Mouse (Mus musculus): ENCODE measurements around the gene Pif1. TPM values are rescaled to one million over a fixed set of nuclear protein-coding genes. Genes with fewer than 3 reads are reported as not detected.
A peak's percentile ranks its signal among the peaks of the same experiment; 100 is the strongest.

Pif1 gene
- polyA plus RNA-seq, 1 experiment from 2014 or later = 11.8 TPM

GRCm38 (mm10) chr9:65562081-65562506 lies 24.9 kb upstream of the Pif1 start:
- peak overlapping the region; percentile 42 for H3K9ac ChIP-seq
- no peak overlapping the region for H3K4me2 ChIP-seq
- peaks cover 84% of the 10 kb centered on the region for H3K36me3 ChIP-seq
- no peaks in the 10 kb centered on the region for H3K27me3 ChIP-seq (replicated peaks)
- ATAC-seq (ENCODE audit: extremely low read depth, insufficient number of reproducible peaks, low FRiP score, low TSS enrichment) = no peak
- WGBS = 31% methylated on average over 4 of the region's 4 CpGs
- no peaks in the 10 kb centered on the region for H3K9me3 ChIP-seq
- H3K4me3 ChIP-seq = no peak overlapping the region
- H3K4me1 ChIP-seq = peaks cover 28% of the 10 kb centered on the region
- H3K27ac ChIP-seq (replicated peaks) = peak overlapping the region; percentile 44

GRCm38 (mm10) chr9:65563073-65563472 lies 23.9 kb upstream of the Pif1 start:
- Histone ChIP-seq H3K4me1 (peaks cover 28% of the 10 kb centered on the region), H3K9me3 (no peaks in the 10 kb centered on the region), H3K27ac (replicated peaks) (no peak overlapping the region), H3K36me3 (peaks cover 84% of the 10 kb centered on the region), H3K4me2 (no peak overlapping the region), H3K27me3 (replicated peaks) (no peaks in the 10 kb centered on the region), H3K4me3 (no peak overlapping the region), H3K9ac (no peak overlapping the region)
- 87% methylated on average over 5 of the region's 5 CpGs for WGBS
- no peak for ATAC-seq (ENCODE audit: extremely low read depth, insufficient number of reproducible peaks, low FRiP score, low TSS enrichment)

GRCm38 (mm10) chr9:65564698-65565097 lies 22.3 kb upstream of the Pif1 start:
- Histone ChIP-seq H3K27ac (replicated peaks) (no peak overlapping the region), H3K9ac (no peak overlapping the region), H3K27me3 (replicated peaks) (no peaks in the 10 kb centered on the region), H3K4me3 (no peak overlapping the region), H3K4me2 (no peak overlapping the region), H3K9me3 (no peaks in the 10 kb centered on the region), H3K4me1 (peaks cover 33% of the 10 kb centered on the region), H3K36me3 (peaks cover 79% of the 10 kb centered on the region)
- 84% methylated on average over 2 of the region's 2 CpGs for WGBS
- no peak for ATAC-seq (ENCODE audit: extremely low read depth, insufficient number of reproducible peaks, low FRiP score, low TSS enrichment)

- no peak for ATAC-seq (ENCODE audit: extremely low read depth, insufficient number of reproducible peaks, low FRiP score, low TSS enrichment)
- H3K4me2 ChIP-seq = no peak overlapping the region
- no peaks in the 10 kb centered on the region for H3K9me3 ChIP-seq
- H3K27ac ChIP-seq (replicated peaks) = peak overlapping the region; percentile 10; the same call in 1 of the 2 replicates
- WGBS = 77% methylated on average over 6 of the region's 6 CpGs
- H3K4me1 ChIP-seq = peaks cover 12% of the 10 kb centered on the region
- H3K36me3 ChIP-seq = peaks cover 78% of the 10 kb centered on the region
- H3K27me3 ChIP-seq (replicated peaks) = no peaks in the 10 kb centered on the region
- no peak overlapping the region for H3K9ac ChIP-seq
- no peak overlapping the region for H3K4me3 ChIP-seq
Measured at GRCm38 (mm10) chr9:65568787-65569186, 18.2 kb upstream of the Pif1 start.

GRCm38 (mm10) chr9:65569491-65569971 lies 17.4 kb upstream of the Pif1 start:
- Histone ChIP-seq H3K36me3 (peaks cover 71% of the 10 kb centered on the region), H3K4me1 (peaks cover 14% of the 10 kb centered on the region), H3K27ac (replicated peaks) (peak overlapping the region; percentile 10), H3K4me3 (no peak overlapping the region), H3K27me3 (replicated peaks) (no peaks in the 10 kb centered on the region), H3K9ac (no peak overlapping the region), H3K9me3 (no peaks in the 10 kb centered on the region), H3K4me2 (no peak overlapping the region)
- ATAC-seq (ENCODE audit: extremely low read depth, insufficient number of reproducible peaks, low FRiP score, low TSS enrichment) = no peak
- WGBS = 78% methylated on average over 6 of the region's 6 CpGs

GRCm38 (mm10) chr9:65572837-65573236 lies 14.1 kb upstream of the Pif1 start:
- Histone ChIP-seq H3K9ac (no peak overlapping the region), H3K27ac (replicated peaks) (no peak overlapping the region), H3K9me3 (no peaks in the 10 kb centered on the region), H3K4me2 (no peak overlapping the region), H3K4me3 (no peak overlapping the region), H3K4me1 (peaks cover 42% of the 10 kb centered on the region), H3K27me3 (replicated peaks) (no peaks in the 10 kb centered on the region), H3K36me3 (peaks cover 40% of the 10 kb centered on the region)
- 74% methylated on average over 6 of the region's 6 CpGs for WGBS
- ATAC-seq (ENCODE audit: extremely low read depth, insufficient number of reproducible peaks, low FRiP score, low TSS enrichment) = no peak

GRCm38 (mm10) chr9:65574513-65575392 lies 12.2 kb upstream of the Pif1 start:
- H3K4me1 ChIP-seq = peaks cover 57% of the 10 kb centered on the region
- WGBS = 63% methylated on average over 11 of the region's 11 CpGs
- H3K27ac ChIP-seq (replicated peaks) = peak overlapping the region; percentile 90
- H3K4me3 ChIP-seq = no peak overlapping the region
- no peak for ATAC-seq (ENCODE audit: extremely low read depth, insufficient number of reproducible peaks, low FRiP score, low TSS enrichment)
- H3K4me2 ChIP-seq = peak overlapping the region; percentile 41
- no peaks in the 10 kb centered on the region for H3K9me3 ChIP-seq
- peaks cover 27% of the 10 kb centered on the region for H3K36me3 ChIP-seq
- H3K9ac ChIP-seq = peak overlapping the region; percentile 45; the same call in 1 of the 2 replicates
- H3K27me3 ChIP-seq (replicated peaks) = no peaks in the 10 kb centered on the region

- peak overlapping the region; percentile 41 for H3K4me2 ChIP-seq
- no peak for ATAC-seq (ENCODE audit: extremely low read depth, insufficient number of reproducible peaks, low FRiP score, low TSS enrichment)
- peaks cover 25% of the 10 kb centered on the region for H3K36me3 ChIP-seq
- 40% methylated on average over 8 of the region's 8 CpGs for WGBS
- peak overlapping the region; percentile 90 for H3K27ac ChIP-seq (replicated peaks)
- H3K9ac ChIP-seq = peak overlapping the region; percentile 45; the same call in 1 of the 2 replicates
- no peak overlapping the region; the same call in 1 of the 2 replicates for H3K4me3 ChIP-seq
- peaks cover 56% of the 10 kb centered on the region for H3K4me1 ChIP-seq
- no peaks in the 10 kb centered on the region for H3K27me3 ChIP-seq (replicated peaks)
- H3K9me3 ChIP-seq = no peaks in the 10 kb centered on the region
Measured at GRCm38 (mm10) chr9:65575393-65576196, 11.4 kb upstream of the Pif1 start.

- Histone ChIP-seq H3K27ac (replicated peaks) (peak overlapping the region; percentile 90), H3K9ac (peak overlapping the region; percentile 62), H3K27me3 (replicated peaks) (no peaks in the 10 kb centered on the region), H3K4me1 (peaks cover 60% of the 10 kb centered on the region), H3K36me3 (peaks cover 18% of the 10 kb centered on the region), H3K4me2 (peak overlapping the region; percentile 78), H3K4me3 (no peak overlapping the region), H3K9me3 (no peaks in the 10 kb centered on the region)
- ATAC-seq (ENCODE audit: extremely low read depth, insufficient number of reproducible peaks, low FRiP score, low TSS enrichment) = no peak
- 47% methylated on average over 7 of the region's 7 CpGs for WGBS
Measured at GRCm38 (mm10) chr9:65576861-65577510, 10.0 kb upstream of the Pif1 start.

- 89% methylated on average over 4 of the region's 4 CpGs for WGBS
- peaks cover 11% of the 10 kb centered on the region for H3K36me3 ChIP-seq
- H3K4me1 ChIP-seq = peaks cover 60% of the 10 kb centered on the region
- H3K4me3 ChIP-seq = 0 out of 2 replicates have a peak overlapping the region, but pooled peaks have one; percentile 76
- H3K9me3 ChIP-seq = no peaks in the 10 kb centered on the region
- H3K4me2 ChIP-seq = peak overlapping the region; percentile 78
- H3K27ac ChIP-seq (replicated peaks) = peak overlapping the region; percentile 90; the same call in 1 of the 2 replicates
- H3K27me3 ChIP-seq (replicated peaks) = no peaks in the 10 kb centered on the region
- H3K9ac ChIP-seq = peak overlapping the region; percentile 62
- no peak for ATAC-seq (ENCODE audit: extremely low read depth, insufficient number of reproducible peaks, low FRiP score, low TSS enrichment)
Measured at GRCm38 (mm10) chr9:65577511-65578196, 9.3 kb upstream of the Pif1 start.

Data from heart, embryonic 13.5 days (tissue).